Mouse (Mus musculus): ENCODE measurements around the gene Gm11983. TPM values are rescaled to one million over a fixed set of nuclear protein-coding genes. Genes with fewer than 3 reads are reported as not detected.
A peak's percentile ranks its signal among the peaks of the same experiment; 100 is the strongest.
"Not testable (repeated sequence)": the region's sequence is repeated elsewhere in the genome, so short reads cannot be mapped to it uniquely, and the experiment has no call there.

Gm11983 gene
- not detected for total RNA-seq (2021)
- long read RNA-seq, experiment 1, result 0 reads
- long read RNA-seq, experiment 2, result 0 reads

DNA sequence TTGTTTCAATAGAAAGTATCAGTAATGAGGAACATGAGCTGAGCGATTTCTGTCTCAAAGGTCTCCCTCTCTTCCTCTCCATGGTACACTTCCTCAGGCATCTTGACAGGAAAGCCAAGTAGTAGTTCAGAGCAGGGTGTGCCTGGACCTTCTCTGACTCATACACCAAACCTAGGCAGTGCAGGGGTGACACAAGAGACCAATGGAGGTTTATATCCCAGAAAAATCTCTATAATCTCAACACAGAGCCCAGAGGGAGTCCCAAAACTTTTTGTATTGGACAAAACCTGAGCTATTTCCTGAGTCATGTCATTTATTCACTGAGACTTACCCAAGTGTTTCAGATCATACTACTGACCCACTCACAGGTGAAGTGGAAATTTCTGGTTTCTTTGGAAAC lies at the start of gene Gm11983:
Gene Gm11983, minus strand, starts transcription at position 101 of the 400 bp plus-strand sequence.
- H3K27ac ChIP-seq, result no peak within 1 kb of the TSS
- no peak for TF ChIP-seq CTCF (conservative IDR thresholded peaks at IDR 0.05)
- H3K4me3 ChIP-seq, result no peak within 1 kb of the TSS
- no peak for DNase-seq (ENCODE audit: low spot score in 2 of 2)

GRCm38 (mm10) chr11:6883045-6883444 lies 45.6 kb upstream of the Gm11983 start:
- not testable (repeated sequence) for DNase-seq (ENCODE audit: low spot score in 2 of 2); H3K4me3 ChIP-seq; H3K27ac ChIP-seq

GRCm38 (mm10) chr11:6881614-6882013 lies 44.2 kb upstream of the Gm11983 start:
- peak; percentile 63 for TF ChIP-seq CTCF (conservative IDR thresholded peaks at IDR 0.05)
- no peak overlapping the region for H3K4me3 ChIP-seq
- H3K27ac ChIP-seq, result no peak overlapping the region
- DNase-seq (ENCODE audit: low spot score in 2 of 2), result no peak

DNA sequence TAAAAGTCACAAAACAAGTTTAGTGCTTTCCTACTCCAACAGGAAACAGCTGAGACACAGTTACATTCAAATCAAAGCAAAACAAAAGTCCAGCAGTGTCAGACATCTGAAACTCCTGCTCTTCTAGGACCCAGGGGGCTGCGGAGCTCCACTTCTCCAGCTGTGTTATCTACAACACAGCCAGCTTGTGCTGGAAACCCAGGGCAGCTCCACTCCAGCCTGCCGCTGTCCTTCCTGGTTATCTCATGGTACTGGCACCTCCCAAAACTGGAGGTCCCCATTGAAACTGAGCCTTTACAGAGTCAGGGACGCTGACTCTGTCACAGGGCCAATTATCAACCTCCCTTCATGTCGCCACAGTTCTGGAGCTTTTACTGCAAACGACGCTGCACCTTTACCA lies 40.3 kb upstream of the Gm11983 start:
- DNase-seq (ENCODE audit: low spot score in 2 of 2), result no peak
- H3K27ac ChIP-seq, result no peak overlapping the region
- no peak overlapping the region for H3K4me3 ChIP-seq
- no peak for TF ChIP-seq CTCF (conservative IDR thresholded peaks at IDR 0.05)

DNA sequence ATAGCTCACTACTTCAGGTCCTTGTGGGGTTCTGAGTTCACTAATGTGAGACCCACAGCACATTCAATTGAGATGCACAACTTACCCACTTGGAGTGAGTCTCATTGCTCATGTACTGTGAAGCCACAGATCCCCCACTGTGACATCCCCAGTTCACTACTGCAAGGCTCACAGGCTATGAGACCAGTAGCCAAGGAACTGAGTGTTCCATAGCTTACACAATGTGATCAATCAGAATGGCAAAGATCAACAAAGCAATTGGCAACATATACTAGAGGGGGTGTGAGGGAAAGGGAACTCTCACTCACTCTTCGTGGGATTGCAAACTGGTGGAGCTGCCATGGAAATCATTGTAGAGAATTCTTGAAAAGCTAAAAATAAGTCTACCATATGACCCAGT lies 33.5 kb upstream of the Gm11983 start:
- TF ChIP-seq CTCF (conservative IDR thresholded peaks at IDR 0.05), result no peak
- no peak overlapping the region for H3K27ac ChIP-seq
- DNase-seq (ENCODE audit: low spot score in 2 of 2), result no peak
- no peak overlapping the region for H3K4me3 ChIP-seq

- no peak overlapping the region for H3K27ac ChIP-seq
- H3K4me3 ChIP-seq, result no peak overlapping the region
- TF ChIP-seq CTCF (conservative IDR thresholded peaks at IDR 0.05), result no peak
- DNase-seq (ENCODE audit: low spot score in 2 of 2), result no peak
Observed at GRCm38 (mm10) chr11:6865536-6865935, 28.1 kb upstream of the Gm11983 start.

GRCm38 (mm10) chr11:6862185-6862584 lies 24.7 kb upstream of the Gm11983 start:
- no peak overlapping the region for H3K4me3 ChIP-seq
- no peak overlapping the region for H3K27ac ChIP-seq
- TF ChIP-seq CTCF (conservative IDR thresholded peaks at IDR 0.05), result no peak
- DNase-seq (ENCODE audit: low spot score in 2 of 2), result no peak

DNA sequence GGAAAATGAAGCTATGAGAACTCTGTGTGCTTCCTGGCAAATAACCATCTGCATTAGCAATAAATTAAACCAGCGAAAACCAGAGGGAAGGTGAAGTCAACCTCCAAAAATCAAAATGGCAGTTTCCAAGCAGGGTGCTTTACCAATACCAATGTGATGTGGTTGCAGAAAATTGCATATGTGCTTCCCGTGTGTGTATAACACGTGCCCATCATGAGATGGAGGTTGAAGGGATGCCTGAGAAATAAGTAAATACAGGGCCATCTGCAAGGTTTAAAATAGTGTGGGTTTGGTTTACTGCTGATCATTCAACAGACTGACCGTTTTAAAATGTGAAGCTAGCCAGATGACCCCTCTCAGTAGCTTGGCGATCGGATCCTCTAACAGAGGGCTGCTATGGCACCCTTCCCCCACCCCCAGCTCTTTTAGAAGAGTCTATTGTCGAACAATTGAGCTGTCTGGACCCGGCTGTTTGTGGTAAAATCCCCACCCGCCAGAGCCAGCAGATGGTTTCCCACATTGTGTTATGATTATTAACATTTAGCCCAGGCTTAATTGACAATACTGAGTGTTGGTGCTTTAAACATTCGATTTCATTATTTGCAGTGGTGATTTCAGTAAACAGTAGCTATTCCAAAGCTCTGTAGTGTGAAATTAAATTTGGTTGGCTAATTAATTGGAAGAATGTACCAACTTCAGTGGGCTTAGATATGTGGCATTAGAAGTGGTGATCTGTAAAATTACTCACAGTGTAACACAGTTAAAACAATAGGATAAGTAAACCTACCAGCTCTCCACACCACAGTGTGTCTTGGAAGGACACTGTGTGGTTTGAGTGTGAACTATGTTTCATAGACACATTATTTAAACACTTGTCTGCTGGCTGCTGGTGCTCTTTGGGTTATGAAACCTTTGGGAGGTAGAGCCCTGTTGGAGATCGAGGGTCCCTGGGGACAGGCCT lies 22.7 kb upstream of the Gm11983 start:
- no peak overlapping the region for H3K4me3 ChIP-seq
- peak; percentile 22 to 25 for DNase-seq (ENCODE audit: low spot score in 2 of 2)
- H3K27ac ChIP-seq, result no peak overlapping the region
- TF ChIP-seq CTCF (conservative IDR thresholded peaks at IDR 0.05), result no peak

DNA sequence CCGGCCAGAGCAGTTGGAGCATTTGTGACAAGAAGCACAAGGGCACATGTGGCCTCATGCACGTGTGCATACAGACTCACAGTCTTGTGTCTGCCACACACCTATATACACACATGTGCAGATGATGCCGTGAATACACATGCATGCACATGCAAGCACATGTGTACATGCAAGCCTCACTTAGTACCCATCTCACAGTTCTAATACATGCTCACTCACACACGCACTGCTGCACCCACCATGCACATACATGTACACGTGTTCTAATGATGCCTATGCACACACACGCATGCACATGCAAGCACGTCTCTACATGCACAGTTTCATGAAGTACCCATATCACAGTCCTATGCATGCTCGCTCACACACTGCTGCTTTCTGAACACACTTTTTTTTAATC lies 21.6 kb upstream of the Gm11983 start:
- DNase-seq (ENCODE audit: low spot score in 2 of 2), result no peak
- TF ChIP-seq CTCF (conservative IDR thresholded peaks at IDR 0.05), result no peak
- Histone ChIP-seq H3K27ac (no peak overlapping the region), H3K4me3 (no peak overlapping the region)

DNA sequence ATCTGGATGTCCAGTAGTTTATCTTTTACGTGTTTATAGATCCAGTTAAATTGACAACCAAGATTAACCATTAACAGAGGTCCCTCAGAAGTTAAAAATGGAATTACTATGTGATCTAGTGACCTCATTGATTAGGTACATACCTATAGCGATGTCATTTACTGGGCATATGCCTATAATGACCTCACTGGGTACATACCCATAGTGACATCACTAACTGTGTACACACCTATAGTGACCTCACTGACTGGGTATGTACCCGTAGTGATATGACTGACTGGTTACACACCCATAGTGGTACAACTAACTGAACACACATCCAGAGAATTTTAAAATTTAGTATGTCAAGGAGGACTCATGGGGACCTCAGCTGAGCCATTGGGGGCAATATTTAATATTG lies 18.5 kb upstream of the Gm11983 start:
- no peak for TF ChIP-seq CTCF (conservative IDR thresholded peaks at IDR 0.05)
- Histone ChIP-seq H3K27ac (no peak overlapping the region), H3K4me3 (no peak overlapping the region)
- no peak for DNase-seq (ENCODE audit: low spot score in 2 of 2)

- DNase-seq (ENCODE audit: low spot score in 2 of 2); H3K4me3 ChIP-seq; H3K27ac ChIP-seq: not testable (repeated sequence)
Observed at GRCm38 (mm10) chr11:6853366-6853765, 15.9 kb upstream of the Gm11983 start.

DNA sequence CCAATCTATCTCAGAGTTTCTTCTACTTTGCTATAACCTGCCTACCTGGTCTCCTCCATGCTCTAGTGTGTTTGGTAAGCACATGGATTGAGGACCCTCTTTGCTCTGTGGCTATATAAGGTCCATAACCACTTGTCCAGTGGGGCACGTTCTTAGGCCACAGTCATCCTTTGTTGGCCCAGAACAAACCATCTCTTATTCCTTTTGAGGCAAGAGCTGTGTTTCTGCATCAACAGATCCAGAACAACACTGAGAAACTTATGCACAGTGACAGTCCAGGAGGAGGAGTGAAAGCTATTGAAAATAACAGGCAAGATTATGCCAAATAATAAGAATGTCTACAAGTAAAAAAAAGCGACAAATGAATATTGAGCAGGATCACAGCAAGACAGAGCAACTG lies 6.4 kb upstream of the Gm11983 start:
- TF ChIP-seq CTCF (conservative IDR thresholded peaks at IDR 0.05), result no peak
- no peak for DNase-seq (ENCODE audit: low spot score in 2 of 2)
- no peak overlapping the region for H3K27ac ChIP-seq
- H3K4me3 ChIP-seq, result no peak overlapping the region

GRCm38 (mm10) chr11:6842160-6842559 lies 4.7 kb upstream of the Gm11983 start:
- Histone ChIP-seq H3K4me3 (no peak overlapping the region), H3K27ac (no peak overlapping the region)
- no peak for TF ChIP-seq CTCF (conservative IDR thresholded peaks at IDR 0.05)
- no peak for DNase-seq (ENCODE audit: low spot score in 2 of 2)

GRCm38 (mm10) chr11:6840775-6841174 lies 3.3 kb upstream of the Gm11983 start:
- no peak for DNase-seq (ENCODE audit: low spot score in 2 of 2)
- H3K4me3 ChIP-seq, result no peak overlapping the region
- no peak for TF ChIP-seq CTCF (conservative IDR thresholded peaks at IDR 0.05)
- H3K27ac ChIP-seq, result no peak overlapping the region

Data from layer of hippocampus, adult 2 months (tissue).